Mouse (Mus musculus): ENCODE measurements around the gene Prcd.
"Not testable (repeated sequence)": the region's sequence is repeated elsewhere in the genome, so short reads cannot be mapped to it uniquely, and the experiment has no call there.

Prcd gene

GRCm38 (mm10) chr11:116649711-116650337 lies 3.5 kb upstream of the Prcd start:
- no peak for DNase-seq (ENCODE audit: low spot score)

- no peak for DNase-seq (ENCODE audit: low spot score)
These were observed 2.5 kb upstream of the Prcd start for GRCm38 (mm10) chr11:116650811-116651210.

- no peak for DNase-seq (ENCODE audit: low spot score)
These were observed 2.0 kb upstream of the Prcd start for GRCm38 (mm10) chr11:116651339-116651738.

- DNase-seq (ENCODE audit: low spot score), result no peak
These were observed 820 bp upstream of the Prcd start for GRCm38 (mm10) chr11:116652330-116653098.

GRCm38 (mm10) chr11:116653709-116654221 lies 431 bp downstream of the Prcd start:
- peak; percentile 54 for DNase-seq (ENCODE audit: low spot score)

- DNase-seq (ENCODE audit: low spot score), result peak; percentile 52
These were observed 1.0 kb downstream of the Prcd start, which contains the start of gene Cygb for GRCm38 (mm10) chr11:116654255-116654821. TSS of gene Cygb (minus strand) at chr11:116654313.

GRCm38 (mm10) chr11:116656348-116657191 lies 3.2 kb downstream of the Prcd start:
- no peak for DNase-seq (ENCODE audit: low spot score)

- peak; percentile 85 for DNase-seq (ENCODE audit: low spot score)
These were observed 4.2 kb downstream of the Prcd start for GRCm38 (mm10) chr11:116657311-116658223.

- no peak for DNase-seq (ENCODE audit: low spot score)
These were observed 4.9 kb downstream of the Prcd start for GRCm38 (mm10) chr11:116658238-116658637.

- DNase-seq (ENCODE audit: low spot score), result no peak
These were observed 5.8 kb downstream of the Prcd start for GRCm38 (mm10) chr11:116659027-116659621.

- no peak for DNase-seq (ENCODE audit: low spot score)
These were observed 6.8 kb downstream of the Prcd start for GRCm38 (mm10) chr11:116660181-116660580.

- peak; percentile 41 for DNase-seq (ENCODE audit: low spot score)
These were observed 8.1 kb downstream of the Prcd start for GRCm38 (mm10) chr11:116661291-116661947.

- DNase-seq (ENCODE audit: low spot score), result peak; percentile 70
These were observed 8.6 kb downstream of the Prcd start for GRCm38 (mm10) chr11:116661948-116662377.

- no peak for DNase-seq (ENCODE audit: low spot score)
These were observed 12.0 kb downstream of the Prcd start for GRCm38 (mm10) chr11:116665289-116665688.

GRCm38 (mm10) chr11:116666566-116666965 lies 13.2 kb downstream of the Prcd start:
- no peak for DNase-seq (ENCODE audit: low spot score)

- DNase-seq (ENCODE audit: low spot score), result not testable (repeated sequence)
These were observed 13.7 kb downstream of the Prcd start for GRCm38 (mm10) chr11:116667012-116667411.

- DNase-seq (ENCODE audit: low spot score), result no peak
These were observed 14.6 kb downstream of the Prcd start for GRCm38 (mm10) chr11:116667930-116668329.

- DNase-seq (ENCODE audit: low spot score), result peak; percentile 42
These were observed 15.1 kb downstream of the Prcd start for GRCm38 (mm10) chr11:116668381-116668825.

GRCm38 (mm10) chr11:116668839-116669238 lies 15.5 kb downstream of the Prcd start:
- DNase-seq (ENCODE audit: low spot score), result no peak

GRCm38 (mm10) chr11:116669316-116669715 lies 16.0 kb downstream of the Prcd start:
- no peak for DNase-seq (ENCODE audit: low spot score)
